23 mouse cellular contexts compared by ENCODE assay signal in the genomic region with DNA sequence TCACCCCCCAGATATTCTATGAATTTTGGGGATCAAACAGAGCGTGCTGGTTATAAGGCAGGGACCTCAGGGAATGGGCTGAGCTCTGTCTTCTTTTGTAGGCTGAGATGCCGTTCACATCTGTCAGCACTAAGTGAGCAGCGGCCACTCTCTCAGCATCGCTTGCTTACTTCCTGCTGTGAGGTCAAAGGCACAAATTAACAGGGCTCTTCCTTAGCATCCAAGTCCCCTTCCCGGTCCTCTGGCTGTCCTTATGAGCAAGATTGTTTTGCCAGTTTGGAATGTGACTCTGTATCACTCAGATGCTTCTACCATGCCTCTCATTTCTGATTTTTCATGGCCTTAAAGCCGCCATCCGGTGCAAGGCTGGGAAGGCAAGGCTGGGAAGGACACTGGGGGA.
DNase-seq lines count a peak whose midpoint lies in the region; ATAC-seq and TF ChIP-seq lines count a peak whose summit lies in the region.
"Had no signal": no experiment of that assay in that cellular context is flagged by ENCODE, and none has a peak within 500 bp of the region (broad histone marks: within the 10 kb centered on the region; RNA-seq: fewer than 3 reads in every experiment).

No protein-coding gene starts in this region.

- H3K9ac ChIP-seq in limb, embryonic 14.5 days (ENCODE audit: low read depth, low read length, severe bottlenecking), result no peak overlapping the region
- H3K9ac ChIP-seq in neural tube, embryonic 15.5 days (replicated peaks), result no peak overlapping the region
- no peak overlapping the region for H3K9ac ChIP-seq in embryonic facial prominence, embryonic 14.5 days (ENCODE audit: low read depth, low read length)
- no peak overlapping the region for H3K9ac ChIP-seq in intestine, postnatal 0 days (ENCODE audit: low read depth, low read length)
- H3K9ac ChIP-seq: embryonic facial prominence, embryonic 15.5 days; hindbrain, embryonic 13.5 days had no signal

- peaks cover 3% of the 10 kb centered on the region; the same call in 1 of the 2 replicates for H3K27me3 ChIP-seq in limb, embryonic 14.5 days (ENCODE audit: control insufficient read depth, insufficient read depth, low read length)
- peaks cover 9% of the 10 kb centered on the region; the same call in 1 of the 2 replicates for H3K27me3 ChIP-seq in limb, embryonic 10.5 days (ENCODE audit: low read depth, poor library complexity, severe bottlenecking)
- H3K27me3 ChIP-seq in neural tube, embryonic 15.5 days (replicated peaks), result 0 out of 2 replicates have a peak, but pooled peaks cover 3% of the 10 kb centered on the region
- no peaks in the 10 kb centered on the region for H3K27me3 ChIP-seq in embryonic facial prominence, embryonic 14.5 days (replicated peaks; ENCODE audit: control insufficient read depth, insufficient read depth, low read length)
- H3K27me3 ChIP-seq in intestine, postnatal 0 days (replicated peaks; ENCODE audit: control insufficient read depth, insufficient read depth, low read length), result no peaks in the 10 kb centered on the region
- H3K27me3 ChIP-seq: embryonic facial prominence, embryonic 15.5 days had no signal

- 31% methylated on average over 7 of the region's 7 CpGs for WGBS in limb, embryonic 14.5 days
- 34% methylated on average over 7 of the region's 7 CpGs for WGBS in limb, embryonic 10.5 days
- 41% methylated on average over 7 of the region's 7 CpGs for WGBS in neural tube, embryonic 15.5 days
- 37% methylated on average over 7 of the region's 7 CpGs for WGBS in embryonic facial prominence, embryonic 14.5 days
- WGBS in intestine, postnatal 0 days, result 63% methylated on average over 7 of the region's 7 CpGs

- DNase-seq in limb, embryonic 14.5 days (ENCODE audit: low spot score), result peak; percentile 21
- no peak for DNase-seq in limb, embryonic 10.5 days (ENCODE audit: low spot score)
- peak; percentile 23 for DNase-seq in neural tube, embryonic 10.5 days (ENCODE audit: extremely low spot score, low spot score)
- peak; percentile 56 for DNase-seq in embryonic facial prominence, embryonic 14.5 days (ENCODE audit: low spot score)
- DNase-seq in Muller cell, postnatal 12 days (ENCODE audit: inconsistent ontology term), result no peak
- DNase-seq in ovary, postnatal 36 days (ENCODE audit: low spot score), result no peak
- DNase-seq: cerebellum, adult 18-20 months; cerebellum, adult 9-11 months; cerebellum, postnatal 36 days; gastrocnemius, postnatal 36 days; heart, adult 11 months; heart, postnatal 10 days; heart, postnatal 4 days had no signal

- peak; percentile 55; the same call in 1 of the 2 replicates for ATAC-seq in limb, embryonic 14.5 days (ENCODE audit: low FRiP score, low read depth)
- ATAC-seq in neural tube, embryonic 15.5 days (ENCODE audit: low FRiP score), result no peak
- ATAC-seq in embryonic facial prominence, embryonic 14.5 days (ENCODE audit: low read depth), result peak; percentile 63; the same call in 1 of the 2 replicates
- ATAC-seq in intestine, postnatal 0 days, result no peak
- ATAC-seq: activated CD4-positive, CD25-positive, alpha-beta regulatory T cell, adult 4 months; forebrain, embryonic 14.5 days; Patski had no signal

- H3K9me3 ChIP-seq in limb, embryonic 14.5 days (ENCODE audit: control insufficient read depth, low read length), result 0 out of 2 replicates have a peak, but pooled peaks cover 2% of the 10 kb centered on the region
- H3K9me3 ChIP-seq in limb, embryonic 10.5 days (replicated peaks), result no peaks in the 10 kb centered on the region
- no peaks in the 10 kb centered on the region for H3K9me3 ChIP-seq in neural tube, embryonic 15.5 days (replicated peaks)
- no peaks in the 10 kb centered on the region for H3K9me3 ChIP-seq in embryonic facial prominence, embryonic 14.5 days (ENCODE audit: control insufficient read depth, low read length)
- no peaks in the 10 kb centered on the region for H3K9me3 ChIP-seq in intestine, postnatal 0 days (ENCODE audit: control insufficient read depth)
- H3K9me3 ChIP-seq: embryonic facial prominence, embryonic 15.5 days; forebrain, embryonic 10.5 days; heart, embryonic 10.5 days; hindbrain, embryonic 13.5 days had no signal

- H3K4me3 ChIP-seq in limb, embryonic 14.5 days (replicated peaks; ENCODE audit: low read length), result no peak overlapping the region
- no peak overlapping the region for H3K4me3 ChIP-seq in limb, embryonic 10.5 days
- H3K4me3 ChIP-seq in neural tube, embryonic 15.5 days (replicated peaks), result no peak overlapping the region
- no peak overlapping the region for H3K4me3 ChIP-seq in embryonic facial prominence, embryonic 14.5 days (ENCODE audit: low read depth, low read length)
- no peak overlapping the region for H3K4me3 ChIP-seq in intestine, postnatal 0 days (ENCODE audit: low read depth, low read length)
- H3K4me3 ChIP-seq: embryonic facial prominence, embryonic 15.5 days; erythroblast, embryonic 14.5 days; forebrain, embryonic 10.5 days; heart, embryonic 10.5 days; hindbrain, embryonic 13.5 days had no signal

- H3K36me3 ChIP-seq in limb, embryonic 14.5 days (ENCODE audit: control insufficient read depth, insufficient read depth, low read length), result no peaks in the 10 kb centered on the region
- H3K36me3 ChIP-seq in limb, embryonic 10.5 days, result no peaks in the 10 kb centered on the region
- no peaks in the 10 kb centered on the region for H3K36me3 ChIP-seq in neural tube, embryonic 15.5 days
- H3K36me3 ChIP-seq in embryonic facial prominence, embryonic 14.5 days (ENCODE audit: control insufficient read depth, insufficient read depth, low read length), result no peaks in the 10 kb centered on the region
- H3K36me3 ChIP-seq in intestine, postnatal 0 days (ENCODE audit: control insufficient read depth, insufficient read depth), result no peaks in the 10 kb centered on the region
- H3K36me3 ChIP-seq: embryonic facial prominence, embryonic 15.5 days; forebrain, embryonic 10.5 days; heart, embryonic 10.5 days; hindbrain, embryonic 13.5 days had no signal

- no peaks in the 10 kb centered on the region for H3K4me1 ChIP-seq in limb, embryonic 14.5 days (ENCODE audit: control insufficient read depth, insufficient read depth, low read length)
- peaks cover 22% of the 10 kb centered on the region for H3K4me1 ChIP-seq in limb, embryonic 10.5 days
- peaks cover 6% of the 10 kb centered on the region; the same call in 1 of the 2 replicates for H3K4me1 ChIP-seq in neural tube, embryonic 15.5 days
- no peaks in the 10 kb centered on the region for H3K4me1 ChIP-seq in embryonic facial prominence, embryonic 14.5 days (ENCODE audit: control insufficient read depth, insufficient read depth, low read length)
- no peaks in the 10 kb centered on the region for H3K4me1 ChIP-seq in intestine, postnatal 0 days (replicated peaks; ENCODE audit: control insufficient read depth, insufficient read depth, low read length)

- no peak overlapping the region for H3K27ac ChIP-seq in limb, embryonic 14.5 days (replicated peaks; ENCODE audit: low read depth, low read length)
- no peak overlapping the region for H3K27ac ChIP-seq in limb, embryonic 10.5 days
- H3K27ac ChIP-seq in neural tube, embryonic 15.5 days (replicated peaks), result no peak overlapping the region
- no peak overlapping the region for H3K27ac ChIP-seq in embryonic facial prominence, embryonic 14.5 days (replicated peaks; ENCODE audit: low read depth, low read length)
- no peak overlapping the region for H3K27ac ChIP-seq in intestine, postnatal 0 days (ENCODE audit: low read depth, low read length)
- H3K27ac ChIP-seq: embryonic facial prominence, embryonic 15.5 days; forebrain, embryonic 10.5 days; heart, embryonic 10.5 days; hindbrain, embryonic 13.5 days had no signal

- H3K4me2 ChIP-seq in limb, embryonic 14.5 days (replicated peaks; ENCODE audit: low read depth, low read length, severe bottlenecking), result no peak overlapping the region
- H3K4me2 ChIP-seq in neural tube, embryonic 15.5 days, result no peak overlapping the region
- no peak overlapping the region for H3K4me2 ChIP-seq in embryonic facial prominence, embryonic 14.5 days (ENCODE audit: low read depth, low read length)
- no peak overlapping the region for H3K4me2 ChIP-seq in intestine, postnatal 0 days (replicated peaks; ENCODE audit: low read depth)
- H3K4me2 ChIP-seq: embryonic facial prominence, embryonic 15.5 days; hindbrain, embryonic 13.5 days had no signal

- no peak for TF ChIP-seq CTCF in intestine, postnatal 0 days (IDR thresholded peaks at IDR 0.05; ENCODE audit: low read depth)

- no peak for TF ChIP-seq POLR2A in limb, embryonic 14.5 days (IDR thresholded peaks at IDR 0.05; ENCODE audit: borderline replicate concordance, extremely low read depth, insufficient read depth, insufficient read length)

Comparison
In these comparisons a context has a peak if more than half of its experiments do, and no peak if none do; other contexts are left out.
1. DNase-seq: peak in limb, embryonic 14.5 days (single experiment), neural tube, embryonic 10.5 days (single experiment) and embryonic facial prominence, embryonic 14.5 days (single experiment); none in limb, embryonic 10.5 days (single experiment), Muller cell, postnatal 12 days (single experiment) and ovary, postnatal 36 days (single experiment).
2. ATAC-seq: peak in limb, embryonic 14.5 days (single experiment) and embryonic facial prominence, embryonic 14.5 days (single experiment); none in neural tube, embryonic 15.5 days (single experiment) and intestine, postnatal 0 days (single experiment).